Mouse (Mus musculus) adrenal gland (tissue): ENCODE results near the gene Arhgef38.

Source experiments
- intact Hi-C: fragments of 180-260 bp; cut with DNase I; formaldehyde crosslinking; loops from one replicate; pipeline ENCODE4 v1.15.1; 2025
- long read RNA-seq, 2 experiments: library from polyadenylated mRNA; unstranded; transcript quantifications; one replicate each; pipeline ENCODE4 v2.0.0; 2020; ENCODE audit warnings: borderline replicate concordance in 1 of 2; ENCODE audit not compliant: insufficient replicate concordance in 1 of 2

Arhgef38 gene
- long read RNA-seq, experiment 1, result 0 reads
- long read RNA-seq, experiment 2, result 0 reads

GRCm38 (mm10) chr3:133234821-133235295, at the start of gene Arhgef38:
Gene Arhgef38 (minus strand): TSS chr3:133234949.
- intact Hi-C loops, result no loop called here

DNA sequence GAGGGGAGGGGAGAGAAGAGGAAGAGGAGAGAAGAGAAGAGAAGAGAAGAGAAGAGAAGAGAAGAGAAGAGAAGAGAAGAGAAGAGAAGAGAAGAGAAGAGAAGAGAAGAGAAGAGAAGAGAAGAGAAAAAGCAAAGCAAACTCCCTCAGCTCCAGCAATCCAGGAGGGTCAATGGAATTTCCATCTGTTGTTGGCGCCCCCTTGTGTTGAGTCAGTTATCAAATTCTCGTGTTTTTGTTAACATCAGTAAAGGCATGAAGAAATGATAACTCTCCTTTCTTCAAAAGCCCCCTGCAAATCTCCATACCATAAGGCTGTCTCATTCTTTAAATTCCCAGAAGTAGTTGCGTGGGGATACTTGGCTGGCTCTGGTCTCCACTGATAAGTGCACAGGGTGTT, 37.1 kb upstream of the Arhgef38 start:
- intact Hi-C loops, result loop anchor here (1.0 to 5.0 kb wide), 3 partner anchors 162 to 525 kb away; no protein-coding TSS in a partner anchor

GRCm38 (mm10) chr3:133258860-133259259, 24.1 kb upstream of the Arhgef38 start:
- intact Hi-C loops, result no loop called here

DNA sequence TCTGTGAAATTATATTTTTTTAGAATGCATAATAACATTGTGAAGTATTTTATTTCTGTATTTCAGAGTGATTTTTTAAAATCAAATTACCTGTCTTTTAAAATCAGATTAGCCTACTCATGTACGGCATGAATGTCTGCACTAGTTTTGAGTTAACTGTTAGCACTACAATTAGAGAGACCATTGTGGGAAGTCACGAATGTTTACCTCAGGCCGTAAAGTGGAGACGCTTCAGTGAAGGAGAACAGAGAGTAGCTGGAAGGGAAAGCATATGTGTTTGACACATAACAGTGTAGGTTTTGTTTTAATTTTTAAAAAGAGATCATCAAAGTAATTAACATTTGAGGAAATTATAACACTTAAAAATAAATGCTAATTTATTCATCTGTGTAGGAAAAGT, 21.1 kb upstream of the Arhgef38 start:
- intact Hi-C loops, result no loop called here

GRCm38 (mm10) chr3:133244027-133244426, 9.3 kb upstream of the Arhgef38 start:
- intact Hi-C loops, result no loop called here

DNA sequence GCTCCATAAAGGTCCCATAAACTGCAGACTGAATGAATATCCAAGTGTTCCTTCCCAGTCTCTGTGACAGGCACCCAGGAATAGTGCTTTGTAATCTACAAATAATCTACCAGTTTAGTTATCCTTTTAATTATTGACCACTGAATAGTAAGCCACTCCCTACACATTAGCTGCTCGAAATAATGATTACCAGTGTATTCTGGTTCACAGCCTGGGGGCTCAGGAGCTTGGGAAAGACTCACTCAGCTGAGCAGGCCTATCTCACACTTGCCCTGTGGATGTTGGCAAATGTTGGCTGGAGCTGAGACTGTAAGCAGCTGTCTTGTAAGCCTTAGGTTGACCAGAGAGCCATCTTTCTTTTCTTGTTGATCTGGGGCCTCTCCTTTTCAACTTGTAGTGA, 7.2 kb upstream of the Arhgef38 start:
- intact Hi-C loops, result no loop called here

- intact Hi-C loops, result no loop called here
These were observed 756 bp downstream of the Arhgef38 start for GRCm38 (mm10) chr3:133233993-133234392.

GRCm38 (mm10) chr3:133230427-133230826, 4.3 kb downstream of the Arhgef38 start:
- intact Hi-C loops, result no loop called here

DNA sequence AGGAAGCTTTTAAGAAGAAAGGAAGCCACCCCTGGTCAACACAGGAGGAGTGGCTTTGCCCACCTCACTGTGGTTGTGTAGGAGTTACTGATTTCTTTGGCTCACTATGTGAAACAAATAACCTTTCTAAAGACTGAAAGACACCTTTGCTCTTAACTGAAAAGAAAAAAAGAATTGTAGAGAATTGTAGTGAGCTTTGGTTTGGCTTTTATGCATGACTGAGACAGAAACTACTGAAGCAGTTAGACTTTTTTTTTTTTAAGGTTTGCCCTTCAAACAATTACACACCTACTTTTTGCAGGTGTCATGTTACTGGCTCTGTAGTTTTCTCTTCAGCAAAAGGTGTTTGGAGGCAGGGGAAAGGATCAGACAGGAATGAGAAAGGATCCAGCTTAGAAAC, 5.2 kb downstream of the Arhgef38 start:
- intact Hi-C loops, result no loop called here

GRCm38 (mm10) chr3:133227258-133228012, 7.3 kb downstream of the Arhgef38 start:
- intact Hi-C loops, result no loop called here

DNA sequence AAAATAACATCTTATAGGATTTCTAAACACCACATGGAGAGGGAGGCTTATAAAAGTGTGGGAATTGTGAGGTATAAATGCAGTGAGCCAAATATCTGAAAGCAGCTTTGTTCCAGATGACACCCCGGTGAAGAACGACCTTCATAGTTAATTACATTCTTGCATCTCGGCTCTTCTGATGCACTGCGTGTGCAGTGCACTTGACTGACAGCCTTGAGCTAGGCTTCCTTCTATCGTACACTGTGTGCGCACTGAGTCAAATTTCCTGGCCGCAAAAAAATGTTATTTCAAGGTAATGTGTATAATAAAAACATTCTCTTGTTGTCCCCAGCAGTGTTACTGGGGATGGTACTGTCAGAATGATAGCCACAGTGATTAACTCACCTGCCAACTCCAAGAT, 16.2 kb downstream of the Arhgef38 start:
- intact Hi-C loops, result no loop called here

DNA sequence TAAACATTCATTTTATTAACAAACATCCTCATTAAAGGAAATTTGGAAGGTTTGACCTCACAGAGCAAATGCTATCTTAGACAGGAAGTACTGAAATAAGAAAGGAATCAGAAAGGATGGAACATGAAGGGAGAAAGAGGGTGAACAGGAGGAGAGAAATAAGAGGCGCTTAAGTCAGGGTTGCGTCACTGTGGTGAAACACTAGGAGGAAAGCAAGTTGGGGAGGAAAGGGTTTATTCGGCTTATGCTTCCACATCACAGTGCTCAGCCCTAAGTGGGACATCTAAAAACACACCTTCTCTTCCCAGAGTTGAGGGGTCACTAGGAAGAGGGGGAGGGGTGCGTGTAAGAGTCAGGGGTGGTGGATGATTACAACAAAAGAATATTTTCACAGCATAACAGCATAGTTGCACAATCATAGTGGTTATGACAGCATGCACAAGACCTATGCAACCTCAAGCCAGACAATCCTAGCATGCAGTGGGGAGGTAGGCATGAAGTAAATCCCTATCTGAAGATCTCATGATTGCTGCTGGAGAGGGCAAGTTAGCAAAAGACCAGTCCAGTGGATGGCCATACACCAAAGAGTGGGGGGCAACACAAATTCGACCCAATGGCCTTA, 19.4 kb downstream of the Arhgef38 start:
- intact Hi-C loops, result no loop called here

DNA sequence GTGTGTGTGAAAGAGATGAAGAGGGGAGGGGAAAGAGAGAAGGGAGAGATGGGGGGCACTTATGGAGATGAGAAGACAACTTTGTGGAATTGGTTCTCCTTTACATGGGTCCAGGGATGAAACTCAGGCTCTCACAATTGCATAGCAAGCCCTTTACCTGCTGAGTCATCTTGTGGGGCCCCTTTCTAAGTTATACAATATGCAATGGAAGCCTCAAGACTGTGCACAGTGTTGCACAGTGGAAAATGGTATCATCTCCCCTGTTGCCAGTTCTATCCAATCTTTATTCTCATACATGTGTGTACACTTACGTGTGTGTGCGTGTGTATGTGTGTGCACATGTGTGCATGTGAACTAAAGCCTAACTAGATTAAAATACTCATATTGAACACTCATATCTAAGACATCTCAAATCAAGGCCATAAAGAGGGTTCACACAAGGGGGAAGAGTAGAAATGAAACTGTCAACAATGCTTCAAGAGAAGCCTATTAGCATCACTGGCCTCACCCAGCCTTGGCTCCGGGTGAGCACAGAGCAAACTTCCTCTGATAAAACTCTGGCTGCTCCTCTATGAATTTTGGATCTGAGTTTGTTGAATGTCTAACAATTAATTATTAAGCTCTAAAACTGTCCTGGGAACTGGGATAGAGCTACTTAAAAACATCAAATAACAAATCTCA, 21.2 kb downstream of the Arhgef38 start:
- intact Hi-C loops, result no loop called here

- intact Hi-C loops, result no loop called here
These were observed 23.4 kb downstream of the Arhgef38 start for GRCm38 (mm10) chr3:133211324-133211723.

DNA sequence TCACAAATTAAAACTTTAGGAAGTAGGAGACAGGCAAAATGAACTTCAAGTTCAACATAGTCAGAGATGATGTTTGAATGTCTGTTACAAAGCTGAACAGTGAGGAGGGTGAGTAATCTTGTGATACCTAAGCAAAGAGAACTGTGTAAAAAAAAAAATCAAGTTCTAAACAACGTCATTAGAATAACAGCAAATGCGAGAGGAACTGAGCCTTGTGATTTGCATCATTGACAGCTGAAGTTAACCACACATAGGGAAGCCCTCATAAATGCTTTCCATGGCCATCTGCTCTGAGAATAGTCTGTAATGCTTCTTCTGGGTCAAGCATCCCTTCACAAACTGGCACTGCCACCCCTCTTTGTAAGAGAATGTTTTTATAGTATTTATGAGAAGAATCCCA, 31.0 kb downstream of the Arhgef38 start:
- intact Hi-C loops, result no loop called here

DNA sequence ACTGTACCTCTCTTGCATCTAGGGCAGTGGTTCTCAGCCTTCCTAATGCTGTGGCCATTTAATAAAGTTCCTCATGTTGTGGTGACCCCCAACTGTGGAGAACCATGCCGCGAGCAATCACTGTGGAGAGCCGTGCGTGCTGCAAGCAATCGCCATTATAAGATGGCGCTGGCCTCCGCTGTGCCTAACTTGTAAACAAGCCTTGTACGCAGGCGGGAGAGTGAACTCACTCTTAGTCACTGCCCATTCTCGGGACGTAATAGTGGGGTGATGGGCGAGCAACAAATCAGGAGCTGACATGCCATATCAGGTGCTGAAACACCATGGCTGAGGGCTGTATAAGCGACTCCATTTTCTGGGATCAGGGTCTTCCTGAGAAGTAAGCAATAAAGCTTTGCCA, 32.6 kb downstream of the Arhgef38 start:
- intact Hi-C loops, result no loop called here

DNA sequence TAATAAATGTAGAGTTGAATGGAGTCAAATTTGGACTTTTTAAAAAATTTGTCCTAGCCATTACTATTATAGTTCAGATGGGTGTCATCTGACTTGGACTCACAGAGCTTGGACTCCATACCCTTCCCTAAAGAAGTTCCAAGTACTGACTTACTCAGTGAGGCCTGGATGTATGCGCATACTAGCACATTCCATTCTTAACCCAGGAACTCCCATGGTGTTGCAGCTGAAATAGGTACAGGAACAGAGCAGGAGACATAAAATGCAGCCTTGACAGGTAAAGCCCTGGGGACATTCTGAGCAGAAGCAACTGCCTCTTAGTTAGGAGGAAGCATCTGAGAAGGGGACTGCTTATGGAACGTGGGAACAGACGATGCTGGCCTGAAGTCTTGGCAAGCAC, 45.8 kb downstream of the Arhgef38 start:
- intact Hi-C loops, result no loop called here

- intact Hi-C loops, result no loop called here
These were observed 47.2 kb downstream of the Arhgef38 start for GRCm38 (mm10) chr3:133187524-133187923.

DNA sequence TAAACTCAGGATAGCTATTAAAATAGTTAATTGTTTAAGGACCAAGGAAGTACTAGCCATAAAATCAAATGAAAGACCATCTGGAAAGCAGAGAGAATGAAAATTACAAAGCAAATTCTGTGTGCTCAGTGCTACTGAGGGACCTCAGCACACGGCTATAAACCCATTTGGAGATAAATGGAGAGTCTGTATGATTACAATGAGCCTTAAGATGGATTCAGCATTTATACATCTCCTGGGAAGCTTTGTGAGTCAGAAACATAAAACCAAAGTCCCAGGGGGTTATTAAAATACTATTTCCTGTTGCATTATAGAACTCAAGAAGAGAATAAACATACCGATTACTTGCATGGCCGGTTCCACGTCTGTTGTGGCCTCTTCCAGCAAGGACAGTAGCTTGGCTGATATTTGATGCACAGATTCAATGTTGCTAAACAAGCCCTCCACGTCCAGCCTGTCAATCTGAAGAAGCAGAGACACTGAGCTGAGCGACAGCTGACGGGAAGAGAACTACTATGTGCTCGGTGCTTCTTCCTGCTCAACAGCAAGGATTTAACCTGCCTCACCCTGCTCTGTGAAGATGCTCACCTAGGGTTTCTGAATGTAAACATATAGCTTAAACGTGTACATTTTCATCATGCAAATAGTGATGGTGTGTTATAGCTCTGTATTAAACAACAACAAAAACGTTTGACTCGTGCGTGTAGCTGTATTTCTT, 58.6 kb downstream of the Arhgef38 start:
- intact Hi-C loops, result no loop called here

DNA sequence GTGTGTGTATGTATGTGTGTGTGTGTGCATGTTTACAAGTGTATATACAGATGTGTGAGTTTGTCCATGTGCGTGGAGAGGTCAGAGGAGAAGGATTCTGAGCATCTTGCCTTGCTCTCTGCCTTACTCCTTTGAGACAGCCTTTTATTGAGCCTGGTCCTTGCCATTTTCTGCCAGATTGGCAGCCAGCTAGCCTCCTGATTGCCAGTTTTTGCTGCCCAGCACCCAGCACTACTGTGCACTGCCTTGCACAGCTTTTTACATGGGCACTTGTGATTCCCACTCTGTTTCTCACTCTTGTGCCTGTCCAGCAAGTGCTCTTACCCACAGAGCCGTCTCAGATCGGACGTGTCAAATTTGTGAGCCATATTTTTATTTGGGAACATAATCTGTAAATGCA, 62.5 kb downstream of the Arhgef38 start:
- intact Hi-C loops, result no loop called here

GRCm38 (mm10) chr3:133169737-133170136, 65.0 kb downstream of the Arhgef38 start:
- intact Hi-C loops, result no loop called here

DNA sequence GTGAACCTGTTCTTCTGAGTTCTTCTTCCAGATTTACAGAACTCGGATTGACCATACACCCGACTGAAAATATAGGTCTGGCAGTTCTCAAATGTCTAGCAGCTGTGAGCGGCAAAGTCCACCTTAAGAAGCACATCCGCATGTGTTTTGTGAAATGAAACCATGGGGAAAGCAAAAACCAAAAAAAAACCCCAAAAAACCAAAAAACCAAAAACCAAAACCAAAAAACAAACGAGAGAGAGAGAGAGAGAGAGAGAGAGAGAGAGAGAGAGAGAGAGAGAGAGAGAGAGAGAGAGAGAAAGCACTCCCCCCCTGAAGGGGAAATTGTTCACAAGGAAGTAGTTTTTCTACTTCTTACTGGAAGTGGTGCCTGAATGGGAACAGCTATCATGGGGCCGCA, 67.2 kb downstream of the Arhgef38 start:
- intact Hi-C loops, result no loop called here
